Mouse (Mus musculus): ENCODE data around the gene Pgm1. TPM values are rescaled to one million over a fixed set of nuclear protein-coding genes. Genes with fewer than 3 reads are reported as not detected.

The Pgm1 gene
- polyA plus RNA-seq, 1 experiment from 2014 or later: 52.9 TPM

DNA sequence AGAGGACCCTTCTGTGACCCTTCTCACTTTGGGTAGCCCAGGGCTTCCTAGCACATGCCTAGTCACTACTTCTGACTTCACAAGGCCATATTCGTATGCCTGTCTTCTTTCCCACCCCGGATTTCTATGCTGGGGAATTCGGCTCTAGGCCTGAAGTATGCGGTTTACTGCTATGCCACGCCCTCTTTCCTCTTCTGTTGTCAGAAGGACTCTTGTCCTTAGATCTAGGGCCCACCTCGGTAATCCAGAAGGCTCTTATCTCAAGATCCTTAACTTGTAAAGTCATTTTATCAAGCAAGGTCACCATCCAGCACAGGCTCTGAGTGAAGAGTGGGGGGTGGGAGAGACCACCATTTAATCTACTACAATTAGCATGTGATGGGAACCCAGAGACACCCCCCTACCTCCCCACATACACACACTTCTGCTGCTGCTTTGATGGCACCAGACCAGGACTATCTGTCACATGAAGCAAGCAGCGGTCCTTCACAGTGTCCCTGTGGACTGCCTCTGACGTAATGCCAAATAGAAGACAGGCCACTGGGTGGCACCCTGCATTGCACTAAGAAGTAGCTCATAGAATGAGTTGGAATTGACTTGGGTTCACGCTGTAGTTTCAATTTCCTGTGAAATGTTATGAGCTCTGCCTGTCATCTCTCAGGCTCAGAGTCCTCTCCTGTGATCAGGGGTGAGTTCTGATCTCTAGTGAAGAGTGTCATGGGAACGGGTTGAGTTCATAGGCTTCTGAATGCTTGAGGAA, 12.6 kb downstream of the Pgm1 start:
- ATAC-seq (ENCODE audit: insufficient read depth) (no peak; the same call in none of the 2 replicates), DNase-seq (peak; percentile 66)
- no peaks in the 10 kb centered on the region for H3K27me3 ChIP-seq (ENCODE audit: insufficient read depth, low read length)
- H3K9me3 ChIP-seq (ENCODE audit: low read depth, low read length): no peaks in the 10 kb centered on the region
- 63% methylated on average over 10 of the region's 10 CpGs for WGBS
- H3K4me1 ChIP-seq (ENCODE audit: insufficient read depth): peaks cover 8% of the 10 kb centered on the region; the same call in 1 of the 2 replicates
- no peak overlapping the region for H3K27ac ChIP-seq (ENCODE audit: low read depth)
- no peak overlapping the region for H3K4me3 ChIP-seq (ENCODE audit: low read depth, low read length)
- H3K36me3 ChIP-seq (ENCODE audit: insufficient read depth): no peaks in the 10 kb centered on the region
- H3K4me2 ChIP-seq: no peak overlapping the region
- peak; percentile 49 for TF ChIP-seq CTCF (IDR thresholded peaks at IDR 0.05; ENCODE audit: low read depth)
- H3K9ac ChIP-seq: no peak overlapping the region

DNA sequence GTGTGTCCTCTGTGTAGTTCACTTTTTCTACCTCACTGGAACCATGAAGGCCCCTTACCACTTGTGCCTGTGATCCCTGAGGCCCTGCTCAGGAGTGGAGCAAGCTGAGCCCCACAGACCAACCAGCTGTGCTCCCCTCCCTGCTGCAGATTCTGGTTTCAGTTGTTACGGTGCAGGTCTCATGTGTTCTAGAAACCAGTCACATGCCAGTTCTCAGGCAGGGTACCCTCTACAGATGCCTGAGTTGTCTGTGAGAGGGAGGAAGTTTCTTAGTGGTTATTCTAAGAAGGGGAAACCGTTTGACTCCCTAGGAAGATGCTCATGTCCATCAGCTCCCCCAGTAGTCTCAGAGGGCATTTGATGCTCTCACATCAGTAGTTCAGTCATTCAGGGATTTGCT, 15.4 kb downstream of the Pgm1 start:
- Histone ChIP-seq H3K36me3 (ENCODE audit: insufficient read depth) (no peaks in the 10 kb centered on the region), H3K4me2 (no peak overlapping the region)

DNA sequence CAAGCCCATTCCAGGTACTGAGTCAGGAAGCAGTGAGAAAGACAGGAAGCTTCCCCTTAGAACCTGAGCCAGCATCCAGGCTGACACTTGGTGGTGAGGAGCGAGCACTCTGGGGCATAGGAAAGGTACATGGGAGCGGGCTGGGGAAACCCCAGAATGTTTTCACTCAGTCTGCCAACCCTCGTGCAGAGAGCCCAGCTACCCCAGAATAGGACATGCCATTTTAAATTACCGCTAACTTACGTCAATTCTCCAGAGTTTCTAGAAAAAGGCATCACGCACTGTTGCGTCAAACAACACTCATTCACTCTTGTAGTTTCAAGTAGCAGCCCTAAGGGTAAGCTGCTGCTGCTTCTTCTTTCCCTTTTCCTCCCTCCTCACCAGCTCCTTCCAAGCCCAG, 15.8 kb downstream of the Pgm1 start:
- Histone ChIP-seq H3K4me3 (ENCODE audit: low read depth, low read length) (no peak overlapping the region), H3K9ac (no peak overlapping the region), H3K36me3 (ENCODE audit: insufficient read depth) (no peaks in the 10 kb centered on the region), H3K27ac (ENCODE audit: low read depth) (no peak overlapping the region), H3K4me2 (no peak overlapping the region), H3K4me1 (ENCODE audit: insufficient read depth) (0 out of 2 replicates have a peak, but pooled peaks cover 2% of the 10 kb centered on the region), H3K27me3 (ENCODE audit: insufficient read depth, low read length) (no peaks in the 10 kb centered on the region), H3K9me3 (ENCODE audit: low read depth, low read length) (no peaks in the 10 kb centered on the region)
- WGBS: 71% methylated on average over 7 of the region's 7 CpGs
- DNase-seq: no peak
- ATAC-seq (ENCODE audit: insufficient read depth): no peak
- TF ChIP-seq CTCF (IDR thresholded peaks at IDR 0.05; ENCODE audit: low read depth): no peak

More for the DNA sequence above, 15.4 kb downstream of the Pgm1 start:
- ATAC-seq (ENCODE audit: insufficient read depth): no peak
- DNase-seq: no peak
- no peak overlapping the region for H3K9ac ChIP-seq
- H3K4me1 ChIP-seq (ENCODE audit: insufficient read depth): peaks cover 7% of the 10 kb centered on the region; the same call in 1 of the 2 replicates
- TF ChIP-seq CTCF (IDR thresholded peaks at IDR 0.05; ENCODE audit: low read depth): no peak
- 78% methylated on average over 2 of the region's 2 CpGs for WGBS
- no peaks in the 10 kb centered on the region for H3K9me3 ChIP-seq (ENCODE audit: low read depth, low read length)
- no peak overlapping the region for H3K27ac ChIP-seq (ENCODE audit: low read depth)
- no peak overlapping the region for H3K4me3 ChIP-seq (ENCODE audit: low read depth, low read length)
- H3K27me3 ChIP-seq (ENCODE audit: insufficient read depth, low read length): no peaks in the 10 kb centered on the region

DNA sequence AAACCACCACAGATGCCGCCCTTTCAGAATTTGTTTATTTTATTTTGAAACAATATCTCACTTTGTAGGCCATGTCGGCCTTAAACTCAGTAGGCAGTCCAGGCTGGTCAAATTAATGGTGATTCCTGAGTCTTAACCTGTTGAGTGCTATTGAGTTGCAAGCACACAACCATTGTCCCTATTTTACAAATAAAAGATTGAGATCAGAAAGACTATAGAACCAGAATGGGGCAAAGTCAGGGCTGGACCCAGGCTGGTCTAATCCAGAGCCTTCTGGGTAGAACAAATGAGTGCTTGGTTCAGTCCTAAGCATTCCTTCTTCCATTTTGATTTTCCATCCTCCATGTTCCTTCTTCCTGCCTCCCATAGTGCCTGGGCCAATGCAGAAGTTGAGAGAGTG, 17.3 kb downstream of the Pgm1 start:
- Histone ChIP-seq H3K27me3 (ENCODE audit: insufficient read depth, low read length) (no peaks in the 10 kb centered on the region), H3K9me3 (ENCODE audit: low read depth, low read length) (no peaks in the 10 kb centered on the region), H3K36me3 (ENCODE audit: insufficient read depth) (no peaks in the 10 kb centered on the region), H3K4me3 (ENCODE audit: low read depth, low read length) (no peak overlapping the region), H3K4me2 (no peak overlapping the region), H3K9ac (no peak overlapping the region), H3K4me1 (ENCODE audit: insufficient read depth) (no peaks in the 10 kb centered on the region), H3K27ac (ENCODE audit: low read depth) (no peak overlapping the region)
- 71% methylated on average over 2 of the region's 2 CpGs for WGBS
- DNase-seq (no peak), ATAC-seq (ENCODE audit: insufficient read depth) (no peak)
- TF ChIP-seq CTCF (IDR thresholded peaks at IDR 0.05; ENCODE audit: low read depth): no peak

DNA sequence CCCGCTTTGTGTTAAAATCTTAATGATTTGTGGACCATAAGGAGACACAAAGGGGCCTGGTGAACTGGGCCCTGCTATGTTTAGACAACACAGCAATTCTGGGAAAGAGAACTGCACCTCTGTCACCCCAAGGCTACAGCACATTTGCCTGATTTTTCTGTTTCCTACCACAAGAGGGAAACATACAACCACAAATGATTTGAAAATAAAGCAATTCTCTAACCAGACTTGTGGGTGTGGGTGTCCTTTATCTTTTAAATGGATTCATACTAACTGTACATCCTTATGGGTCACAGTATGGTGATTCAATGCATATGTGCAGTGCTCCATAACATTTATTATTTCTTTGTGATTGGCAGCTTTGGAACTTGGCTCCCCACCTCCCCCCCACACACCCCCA, 18.0 kb downstream of the Pgm1 start:
- ATAC-seq (ENCODE audit: insufficient read depth) (0 out of 2 replicates have a peak, but pooled peaks have one; percentile 31), DNase-seq (peak; percentile 75)
- H3K9ac ChIP-seq: no peak overlapping the region
- TF ChIP-seq CTCF (IDR thresholded peaks at IDR 0.05; ENCODE audit: low read depth): peak; percentile 63
- no peak overlapping the region for H3K4me2 ChIP-seq
- H3K36me3 ChIP-seq (ENCODE audit: insufficient read depth): no peaks in the 10 kb centered on the region
- H3K27me3 ChIP-seq (ENCODE audit: insufficient read depth, low read length): no peaks in the 10 kb centered on the region
- WGBS: 56% methylated on average over 1 of the region's 1 CpGs
- no peak overlapping the region for H3K4me3 ChIP-seq (ENCODE audit: low read depth, low read length)
- H3K4me1 ChIP-seq (ENCODE audit: insufficient read depth): no peaks in the 10 kb centered on the region
- H3K9me3 ChIP-seq (ENCODE audit: low read depth, low read length): no peaks in the 10 kb centered on the region
- no peak overlapping the region for H3K27ac ChIP-seq (ENCODE audit: low read depth)

DNA sequence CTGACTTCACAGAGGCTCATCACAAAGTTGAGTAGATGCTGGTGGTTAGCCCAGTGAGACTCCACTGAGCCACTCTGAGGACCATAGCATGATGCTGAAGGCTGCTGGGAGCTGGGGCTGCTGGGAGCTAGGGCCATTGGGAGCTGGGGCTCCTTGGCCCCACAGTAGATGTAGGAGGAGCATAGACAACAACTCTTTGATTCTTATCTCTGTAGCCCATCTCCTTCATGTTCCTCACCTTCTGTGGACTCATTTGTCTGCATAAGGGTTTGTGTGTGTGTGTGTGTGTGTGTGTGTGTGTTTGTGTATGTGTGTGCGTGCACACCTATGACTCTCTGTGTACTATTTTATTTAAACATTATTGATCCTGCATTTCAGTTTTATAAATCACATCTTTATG, 18.7 kb downstream of the Pgm1 start:
- TF ChIP-seq CTCF (IDR thresholded peaks at IDR 0.05; ENCODE audit: low read depth): no peak
- Histone ChIP-seq H3K4me1 (ENCODE audit: insufficient read depth) (no peaks in the 10 kb centered on the region), H3K27ac (ENCODE audit: low read depth) (no peak overlapping the region), H3K9me3 (ENCODE audit: low read depth, low read length) (no peaks in the 10 kb centered on the region), H3K27me3 (ENCODE audit: insufficient read depth, low read length) (no peaks in the 10 kb centered on the region), H3K9ac (no peak overlapping the region), H3K36me3 (ENCODE audit: insufficient read depth) (no peaks in the 10 kb centered on the region), H3K4me3 (ENCODE audit: low read depth, low read length) (no peak overlapping the region), H3K4me2 (no peak overlapping the region)
- WGBS: 90% methylated on average over 1 of the region's 1 CpGs
- ATAC-seq (ENCODE audit: insufficient read depth) (no peak), DNase-seq (no peak)

DNA sequence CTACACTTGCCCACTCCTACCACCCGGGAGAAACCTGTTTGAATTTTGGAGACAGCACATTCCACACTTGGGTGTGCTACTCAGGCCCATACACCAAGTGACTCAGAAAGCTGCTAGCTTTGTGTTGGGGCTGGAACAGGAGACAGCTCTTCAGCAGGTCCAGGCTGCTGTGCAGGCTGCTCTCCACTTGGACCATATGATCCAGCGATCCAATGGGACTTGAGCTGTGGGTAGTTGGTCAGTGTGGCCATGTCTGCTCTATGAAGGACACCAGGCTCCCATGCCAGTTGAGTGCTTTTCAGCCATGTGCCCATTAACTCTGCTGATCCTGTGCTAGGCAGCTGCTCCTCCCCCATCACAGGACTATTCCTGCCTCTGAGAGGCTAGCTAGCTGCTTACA, 24.7 kb downstream of the Pgm1 start:
- Histone ChIP-seq H3K4me3 (ENCODE audit: low read depth, low read length) (no peak overlapping the region), H3K4me1 (ENCODE audit: insufficient read depth) (no peaks in the 10 kb centered on the region), H3K4me2 (no peak overlapping the region), H3K36me3 (ENCODE audit: insufficient read depth) (no peaks in the 10 kb centered on the region), H3K27me3 (ENCODE audit: insufficient read depth, low read length) (no peaks in the 10 kb centered on the region), H3K27ac (ENCODE audit: low read depth) (no peak overlapping the region), H3K9ac (no peak overlapping the region), H3K9me3 (ENCODE audit: low read depth, low read length) (no peaks in the 10 kb centered on the region)
- no peak for DNase-seq
- no peak for ATAC-seq (ENCODE audit: insufficient read depth)
- TF ChIP-seq CTCF (IDR thresholded peaks at IDR 0.05; ENCODE audit: low read depth): no peak
- WGBS: 66% methylated on average over 2 of the region's 2 CpGs

Data from lung, embryonic 14.5 days (tissue).